Mouse (Mus musculus) spleen, adult 2 months (tissue): ENCODE data around the gene Rtl5. TPM values are rescaled to one million over a fixed set of nuclear protein-coding genes. Genes with fewer than 3 reads are reported as not detected.

Experiments
- DNase-seq, 2 experiments: peaks; one replicate each; pipeline versions ENCODE4 v3.0.0 to v3.0.0-alpha.2; 2012 to 2021; ENCODE audit warnings: low spot score in 2 of 2, low read depth in 1 of 2
- H3K27ac ChIP-seq: fragments of 200-500 bp; 2 replicates; pipeline ENCODE4 v1.5.1; 2012; ENCODE audit warnings: low read length, inconsistent platforms; ENCODE audit not compliant: insufficient read depth
- H3K27me3 ChIP-seq: fragments of 200-500 bp; 2 replicates; pipeline ENCODE4 v1.6.1; 2012; ENCODE audit warnings: mild to moderate bottlenecking, moderate library complexity, low read length, inconsistent platforms; ENCODE audit not compliant: control insufficient read depth, insufficient read depth
- H3K36me3 ChIP-seq: fragments of 200-500 bp; 2 replicates; pipeline ENCODE4 v1.6.1; 2012; ENCODE audit warnings: mild to moderate bottlenecking, low read length, inconsistent platforms; ENCODE audit not compliant: control insufficient read depth, insufficient read depth
- H3K4me1 ChIP-seq: fragments of 200-500 bp; 2 replicates; pipeline ENCODE4 v1.6.1; 2011; ENCODE audit warnings: inconsistent platforms; ENCODE audit not compliant: control insufficient read depth, insufficient read depth, insufficient read length
- H3K4me3 ChIP-seq: fragments of 200-500 bp; 2 replicates; pipeline ENCODE4 v1.5.1; 2011; ENCODE audit warnings: mild to moderate bottlenecking, inconsistent platforms; ENCODE audit not compliant: insufficient read depth, insufficient read length; ENCODE audit errors: extremely low read depth
- CTCF ChIP-seq: fragments of 200-500 bp; IDR thresholded peaks from 2 replicates; pipeline ENCODE4 v1.5.1; 2011; ENCODE audit warnings: mild to moderate bottlenecking, inconsistent platforms; ENCODE audit not compliant: insufficient read depth, insufficient read length, insufficient replicate concordance; ENCODE audit errors: extremely low read depth
- POLR2A ChIP-seq: fragments of 200-500 bp; IDR thresholded peaks from 2 replicates; pipeline ENCODE4 v1.6.1; 2011; ENCODE audit warnings: low read depth, low read length, inconsistent platforms
- WGBS: fragments of 180-500 bp; shearing (Covaris S2); methylation state at CpG from one replicate; pipeline ENCODE4 v1.1.7; 2018; 5-methylcytosine and 5-hydroxymethylcytosine counted together
- polyA plus RNA-seq: library from polyadenylated mRNA; depleted of rRNA; stranded (reverse); fragments of >200 nt; gene quantifications from 2 replicates; pipeline ENCODE4 v1.2.3, GENCODE M21; 2012; rRNA removed

Rtl5 gene
- polyA plus RNA-seq, 1 experiment: 4.1 TPM

DNA sequence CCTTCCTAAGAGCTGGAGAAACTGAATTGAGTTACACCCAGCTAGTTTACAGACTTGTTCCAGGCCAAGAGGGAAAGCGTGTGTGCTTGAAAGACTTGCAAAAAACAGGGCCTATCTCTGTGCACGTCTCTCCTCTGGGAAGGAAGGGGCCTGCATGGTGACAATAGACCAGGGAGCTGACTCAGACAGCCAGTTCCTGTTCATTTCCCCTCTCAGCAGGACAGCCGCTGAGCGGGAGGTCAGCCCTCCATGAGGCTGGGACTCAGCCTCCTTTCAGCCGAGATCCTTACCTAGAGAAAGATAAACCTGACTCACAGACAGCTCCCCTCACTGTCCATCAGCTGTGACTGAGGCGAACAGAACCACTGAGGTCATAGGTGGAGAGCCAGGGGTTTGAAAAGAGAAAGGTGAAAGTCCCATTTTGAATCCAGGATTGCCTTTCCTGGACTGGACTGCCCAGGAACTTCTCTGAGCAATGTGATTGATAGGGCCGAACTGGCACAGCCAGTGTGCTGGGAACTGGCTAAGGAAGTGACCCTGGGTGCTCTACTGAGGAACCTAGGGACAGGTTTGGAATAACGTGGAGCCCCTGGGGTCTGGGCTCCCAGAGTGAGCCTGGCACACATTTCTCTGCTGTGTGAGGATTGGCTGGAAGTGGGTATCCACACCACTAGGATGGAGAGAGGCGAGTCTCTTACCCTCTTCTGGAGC is 53.7 kb downstream of the Rtl5 start:
- no peak overlapping the region for H3K4me3 ChIP-seq
- H3K4me1 ChIP-seq: no peaks in the 10 kb centered on the region
- H3K27ac ChIP-seq: 0 out of 2 replicates have a peak overlapping the region, but pooled peaks have one; percentile 4
- H3K27me3 ChIP-seq: no peaks in the 10 kb centered on the region
- TF ChIP-seq POLR2A (no peak), CTCF (no peak)
- 52% methylated on average over 9 of the region's 9 CpGs for WGBS
- no peak for DNase-seq
- H3K36me3 ChIP-seq: no peaks in the 10 kb centered on the region

Other genes starting within 250 kb of the Rtl5 start
- 1.2 and 1.8 TPM in 2 replicates for gene Nhsl2, start 221.9 kb downstream of the Rtl5 start, polyA plus RNA-seq
- gene Pin4, start 48.1 kb upstream of the Rtl5 start, polyA plus RNA-seq: 0.26 and 0.42 TPM in 2 replicates
- gene Ercc6l, start 85.8 kb upstream of the Rtl5 start, polyA plus RNA-seq: 0.43 and 0.47 TPM in 2 replicates
- gene Rps4x, start 118.1 kb upstream of the Rtl5 start, polyA plus RNA-seq: 339 and 426 TPM in 2 replicates
- gene Cited1, start 180.9 kb upstream of the Rtl5 start, polyA plus RNA-seq: 0.58 and 1.2 TPM in 2 replicates